Comparison of ENCODE assay signal across 7 mouse cellular contexts in genomic region chr13:8886185-8886560, GRCm38 (mm10). TPM values are rescaled to one million over a fixed set of nuclear protein-coding genes. Genes with fewer than 3 reads are reported as not detected.
DNase-seq lines count a peak whose midpoint lies in the region; ATAC-seq and TF ChIP-seq lines count a peak whose summit lies in the region.

No protein-coding gene starts in this region.

- TF ChIP-seq EP300 in lung, postnatal 0 days (IDR thresholded peaks at IDR 0.05): no peak

- no peaks in the 10 kb centered on the region for H3K27me3 ChIP-seq in lung, postnatal 0 days (replicated peaks; ENCODE audit: insufficient read depth, low read length)
- H3K27me3 ChIP-seq in forebrain, embryonic 10.5 days (ENCODE audit: poor library complexity, severe bottlenecking): no peaks in the 10 kb centered on the region
- no peaks in the 10 kb centered on the region for H3K27me3 ChIP-seq in limb, embryonic 12.5 days
- H3K27me3 ChIP-seq in small intestine, adult 2 months (ENCODE audit: control insufficient read depth, insufficient read depth, low read length): no peaks in the 10 kb centered on the region

- H3K9me3 ChIP-seq in lung, postnatal 0 days (ENCODE audit: low read length): no peaks in the 10 kb centered on the region
- H3K9me3 ChIP-seq in forebrain, embryonic 10.5 days: no peaks in the 10 kb centered on the region
- H3K9me3 ChIP-seq in limb, embryonic 12.5 days: no peaks in the 10 kb centered on the region

- peak overlapping the region; percentile 47 for H3K27ac ChIP-seq in lung, postnatal 0 days (ENCODE audit: low read length)
- peak overlapping the region; percentile 96 for H3K27ac ChIP-seq in forebrain, embryonic 10.5 days
- H3K27ac ChIP-seq in limb, embryonic 12.5 days: peak overlapping the region; percentile 88
- H3K27ac ChIP-seq in small intestine, adult 2 months (ENCODE audit: insufficient read depth, low read depth, low read length): peak overlapping the region; percentile 63

- intact Hi-C loops in left cerebral cortex, postnatal 4 days (cut with DNase I): no loop called here

- TF ChIP-seq CTCF in lung, postnatal 0 days (IDR thresholded peaks at IDR 0.05): no peak
- TF ChIP-seq CTCF in small intestine, adult 2 months (IDR thresholded peaks at IDR 0.05; ENCODE audit: extremely low read depth, insufficient read length, insufficient replicate concordance, low read depth, low read length): no peak

- DNase-seq in lung, postnatal 0 days (ENCODE audit: low spot score): no peak
- DNase-seq in lung, postnatal 36 days: no peak
- no peak for DNase-seq in forebrain, embryonic 10.5 days (ENCODE audit: extremely low spot score, low spot score)
- DNase-seq in right cerebral cortex, postnatal 25 days: no peak
- no peak for DNase-seq in left cerebral cortex, postnatal 4 days

- H3K4me3 ChIP-seq in lung, postnatal 0 days (ENCODE audit: low read depth, low read length): peak overlapping the region; percentile 82
- peak overlapping the region; percentile 62 for H3K4me3 ChIP-seq in forebrain, embryonic 10.5 days
- H3K4me3 ChIP-seq in limb, embryonic 12.5 days (replicated peaks): peak overlapping the region; percentile 72
- peak overlapping the region; percentile 72 for H3K4me3 ChIP-seq in small intestine, adult 2 months (ENCODE audit: low read depth, low read length)

- H3K9ac ChIP-seq in lung, postnatal 0 days (replicated peaks; ENCODE audit: low read depth): peak overlapping the region; percentile 69
- H3K9ac ChIP-seq in limb, embryonic 12.5 days (replicated peaks): peak overlapping the region; percentile 68

- 0 out of 2 replicates have a peak, but pooled peaks cover 3% of the 10 kb centered on the region for H3K36me3 ChIP-seq in lung, postnatal 0 days (ENCODE audit: insufficient read depth, low read length)
- peaks cover 28% of the 10 kb centered on the region for H3K36me3 ChIP-seq in forebrain, embryonic 10.5 days (replicated peaks)
- H3K36me3 ChIP-seq in limb, embryonic 12.5 days: peaks cover 24% of the 10 kb centered on the region
- H3K36me3 ChIP-seq in small intestine, adult 2 months (ENCODE audit: control insufficient read depth, insufficient read depth, low read length): peaks cover 16% of the 10 kb centered on the region

- no peak for ATAC-seq in lung, postnatal 0 days
- no peak for ATAC-seq in limb, embryonic 12.5 days (ENCODE audit: insufficient number of reproducible peaks, insufficient read depth, low FRiP score, low TSS enrichment, low read depth)

- 3% methylated on average over 9 of the region's 9 CpGs for WGBS in lung, postnatal 0 days
- 6% methylated on average over 9 of the region's 9 CpGs for WGBS in forebrain, embryonic 10.5 days
- WGBS in limb, embryonic 12.5 days: 6% methylated on average over 9 of the region's 9 CpGs
- under 1% methylated on average over 9 of the region's 9 CpGs for WGBS in small intestine, adult 2 months

- H3K4me2 ChIP-seq in lung, postnatal 0 days (replicated peaks; ENCODE audit: low read depth, low read length): peak overlapping the region; percentile 62
- H3K4me2 ChIP-seq in limb, embryonic 12.5 days: peak overlapping the region; percentile 66

- no peak for TF ChIP-seq POLR2A in small intestine, adult 2 months (IDR thresholded peaks at IDR 0.05; ENCODE audit: low read depth, low read length)

- H3K4me1 ChIP-seq in lung, postnatal 0 days (ENCODE audit: insufficient read depth, low read depth, low read length): 0 out of 2 replicates have a peak, but pooled peaks cover 4% of the 10 kb centered on the region
- peaks cover 26% of the 10 kb centered on the region for H3K4me1 ChIP-seq in forebrain, embryonic 10.5 days
- H3K4me1 ChIP-seq in limb, embryonic 12.5 days (replicated peaks): peaks cover 10% of the 10 kb centered on the region
- no peaks in the 10 kb centered on the region for H3K4me1 ChIP-seq in small intestine, adult 2 months (ENCODE audit: control insufficient read depth, insufficient read depth, insufficient read length, low read length)

RNA-seq across cellular contexts. Expression of gene Idi1, which starts 0.9 kb away (rescaled TPM):
- polyA plus RNA-seq in lung, postnatal 0 days (2015; fragmentation: Nextera tagmentation; extraction: Ambion mirVana): 63.6 and 73.2 TPM in 2 replicates
- 175 and 182 TPM in 2 replicates for polyA plus RNA-seq in forebrain, embryonic 10.5 days (2016; fragmentation: Nextera tagmentation; extraction: Ambion mirVana)
- polyA plus RNA-seq in limb, embryonic 12.5 days (2016; fragmentation: Nextera tagmentation; extraction: Ambion mirVana): 75.6 and 81.8 TPM in 2 replicates
- polyA plus RNA-seq in small intestine, adult 2 months (2012; rRNA removed): 4.2 and 7.9 TPM in 2 replicates
- total RNA-seq in left cerebral cortex, postnatal 4 days (2021): 10 to 100 TPM; 74.3 to 90.3 TPM

RNA-seq across cellular contexts. Expression of gene Wdr37, which starts 14.5 kb away (rescaled TPM):
- 14.4 and 15.0 TPM in 2 replicates for polyA plus RNA-seq in lung, postnatal 0 days (2015; fragmentation: Nextera tagmentation; extraction: Ambion mirVana)
- 31.0 and 32.1 TPM in 2 replicates for polyA plus RNA-seq in forebrain, embryonic 10.5 days (2016; fragmentation: Nextera tagmentation; extraction: Ambion mirVana)
- 31.0 and 31.2 TPM in 2 replicates for polyA plus RNA-seq in limb, embryonic 12.5 days (2016; fragmentation: Nextera tagmentation; extraction: Ambion mirVana)
- 4.5 and 10.7 TPM in 2 replicates for polyA plus RNA-seq in small intestine, adult 2 months (2012; rRNA removed)
- 10 to 100 TPM; 67.8 to 69.3 TPM for total RNA-seq in left cerebral cortex, postnatal 4 days (2021)
